Mouse (Mus musculus) heart, adult 11 months (tissue): ENCODE measurements around the gene Pbx2.

Source experiments
- DNase-seq: peaks from one replicate; pipeline ENCODE4 v3.0.0; 2022

Pbx2 gene

DNA sequence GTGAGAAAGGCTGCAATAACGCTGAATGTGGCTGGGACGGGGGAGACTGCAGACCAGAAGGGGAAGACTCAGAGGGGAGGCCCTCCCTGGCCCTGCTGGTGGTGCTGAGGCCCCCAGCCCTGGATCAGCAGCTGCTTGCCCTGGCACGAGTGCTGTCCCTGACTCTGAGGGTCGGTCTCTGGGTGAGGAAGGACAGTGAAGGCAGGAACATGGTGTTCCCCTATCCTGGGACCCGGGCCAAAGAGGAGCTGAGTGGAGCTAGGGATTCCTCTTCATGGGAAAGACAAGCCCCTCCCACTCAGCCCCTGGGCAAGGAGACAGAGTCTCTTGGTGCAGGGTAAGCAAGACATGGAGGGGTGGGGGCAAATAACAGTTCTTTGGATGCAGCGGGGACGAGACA lies 7.7 kb upstream of the Pbx2 start:
- DNase-seq: peak; percentile 97

GRCm38 (mm10) chr17:34583819-34584218 lies 7.2 kb upstream of the Pbx2 start:
- peak; percentile 91 for DNase-seq

- DNase-seq: no peak
Measured at GRCm38 (mm10) chr17:34585121-34585520, 5.9 kb upstream of the Pbx2 start.

DNA sequence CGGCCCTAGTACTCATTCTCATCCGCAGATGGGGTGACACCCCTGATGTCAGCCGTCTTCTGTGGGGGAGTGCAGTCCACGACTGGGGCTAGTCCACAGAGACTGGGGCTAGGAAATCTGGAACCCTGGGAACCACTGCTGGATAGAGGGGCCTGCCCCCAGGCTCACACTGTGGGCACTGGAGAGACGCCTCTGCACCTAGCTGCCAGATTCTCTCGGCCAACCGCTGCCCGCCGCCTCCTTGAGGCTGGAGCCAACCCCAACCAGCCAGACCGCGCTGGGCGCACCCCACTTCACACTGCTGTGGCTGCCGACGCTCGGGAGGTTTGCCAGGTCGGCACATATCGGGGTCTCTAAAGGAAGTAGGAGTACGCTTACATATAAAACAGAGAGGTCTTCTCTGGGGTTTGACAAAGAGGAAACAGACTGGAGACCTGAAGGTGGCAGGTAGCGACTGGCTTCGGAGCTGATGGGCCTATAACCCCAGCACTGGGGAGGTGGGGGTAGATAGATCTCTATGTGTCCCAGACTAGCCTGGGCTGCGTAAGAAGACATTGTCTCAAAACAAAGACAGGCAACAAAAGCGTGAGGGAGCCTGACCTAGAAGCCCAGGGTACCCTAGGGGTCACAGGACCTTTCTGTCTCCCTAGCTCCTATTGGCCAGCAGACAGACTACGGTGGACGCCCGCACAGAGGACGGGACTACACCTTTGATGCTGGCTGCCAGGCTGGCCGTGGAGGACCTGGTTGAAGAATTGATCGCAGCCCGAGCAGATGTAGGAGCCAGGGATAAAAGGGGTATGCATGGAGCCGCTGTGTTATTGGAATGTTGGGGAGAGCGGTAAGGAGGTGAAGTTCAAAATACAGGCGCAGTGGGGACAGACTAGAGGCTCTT lies 4.9 kb upstream of the Pbx2 start:
- DNase-seq: peak; percentile 96

DNA sequence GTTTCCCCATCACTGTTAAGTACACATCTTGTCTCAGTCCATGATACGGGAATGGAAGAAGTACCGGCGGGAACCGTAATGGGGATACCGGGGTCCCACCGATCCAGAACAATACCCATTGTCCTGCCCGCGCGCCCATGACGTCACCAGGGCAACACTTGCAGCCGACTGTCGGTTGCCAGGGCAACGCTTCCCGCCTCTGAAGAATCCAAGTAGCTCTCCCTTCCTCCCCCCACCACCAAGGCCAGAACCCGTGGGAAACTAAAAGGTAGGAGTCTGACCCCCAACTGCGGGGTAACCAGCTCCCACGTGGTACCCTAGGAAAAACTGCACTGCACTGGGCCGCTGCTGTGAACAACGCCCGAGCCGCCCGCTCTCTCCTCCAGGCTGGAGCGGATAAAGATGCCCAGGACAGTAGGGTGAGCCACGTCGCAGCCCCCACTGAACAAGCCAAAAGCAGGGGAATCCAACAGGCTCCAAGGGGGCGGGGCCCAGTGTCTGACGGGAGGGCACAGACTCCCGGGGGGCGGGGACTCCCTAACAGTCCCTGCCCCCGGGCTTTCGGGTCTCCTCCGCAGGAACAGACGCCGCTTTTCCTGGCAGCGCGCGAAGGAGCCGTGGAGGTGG lies 4.2 kb upstream of the Pbx2 start:
- peak; percentile 99 for DNase-seq

DNA sequence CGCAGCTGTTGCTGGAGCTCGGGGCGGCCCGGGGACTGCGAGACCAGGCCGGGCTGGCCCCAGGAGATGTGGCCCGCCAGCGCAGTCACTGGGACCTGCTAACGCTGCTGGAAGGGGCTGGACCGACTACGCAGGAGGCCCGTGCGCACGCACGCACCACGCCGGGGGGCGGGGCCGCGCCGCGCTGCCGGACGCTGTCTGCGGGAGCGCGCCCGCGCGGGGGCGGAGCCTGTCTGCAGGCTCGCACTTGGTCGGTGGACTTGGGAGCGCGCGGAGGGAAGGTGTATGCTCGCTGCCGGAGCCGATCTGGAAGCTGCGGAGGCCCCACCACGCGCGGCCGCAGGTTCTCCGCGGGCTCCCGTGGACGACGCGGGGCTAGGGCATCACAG lies 3.6 kb upstream of the Pbx2 start:
- peak; percentile 100 for DNase-seq

- no peak for DNase-seq
Measured at GRCm38 (mm10) chr17:34587814-34588213, 3.3 kb upstream of the Pbx2 start.

DNA sequence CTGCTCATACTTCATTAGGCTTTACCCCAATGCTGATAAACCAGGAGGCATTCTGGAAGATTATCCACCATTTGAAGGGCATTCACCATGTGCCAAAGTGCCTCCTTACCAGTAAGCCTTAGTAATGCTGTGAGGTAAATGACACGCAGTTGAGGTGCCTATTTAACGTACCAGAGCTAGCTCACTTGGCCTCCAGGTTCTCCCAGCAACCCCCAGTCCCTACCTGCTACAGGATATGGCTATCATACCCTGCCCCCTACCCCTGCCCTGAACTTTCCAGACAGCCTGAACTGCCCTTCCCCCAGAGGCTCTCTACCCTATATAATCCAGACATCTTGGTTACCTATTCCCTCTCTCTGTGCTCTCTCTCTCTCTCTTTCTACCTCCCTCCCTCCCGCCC lies 2.3 kb upstream of the Pbx2 start:
- DNase-seq: peak; percentile 94

DNA sequence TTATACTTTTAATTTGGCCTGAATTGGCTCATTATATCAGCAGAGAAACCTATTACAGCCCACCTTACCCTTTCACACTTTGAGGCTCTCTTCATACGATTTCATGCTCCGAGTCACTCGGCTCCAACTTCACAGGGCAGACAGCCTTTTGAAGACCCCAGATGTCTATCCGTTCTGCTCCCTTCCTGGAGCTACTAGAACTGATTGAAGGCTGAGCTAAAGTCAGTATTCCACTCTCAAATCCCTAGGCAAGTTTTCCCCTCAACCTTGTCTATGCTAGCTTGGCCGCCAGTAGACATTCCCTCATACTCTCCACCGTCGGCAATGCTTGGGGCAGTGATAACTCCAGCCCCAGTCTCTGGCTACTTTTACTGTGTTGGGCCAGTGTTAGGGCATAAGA lies 1.9 kb upstream of the Pbx2 start:
- no peak for DNase-seq

DNA sequence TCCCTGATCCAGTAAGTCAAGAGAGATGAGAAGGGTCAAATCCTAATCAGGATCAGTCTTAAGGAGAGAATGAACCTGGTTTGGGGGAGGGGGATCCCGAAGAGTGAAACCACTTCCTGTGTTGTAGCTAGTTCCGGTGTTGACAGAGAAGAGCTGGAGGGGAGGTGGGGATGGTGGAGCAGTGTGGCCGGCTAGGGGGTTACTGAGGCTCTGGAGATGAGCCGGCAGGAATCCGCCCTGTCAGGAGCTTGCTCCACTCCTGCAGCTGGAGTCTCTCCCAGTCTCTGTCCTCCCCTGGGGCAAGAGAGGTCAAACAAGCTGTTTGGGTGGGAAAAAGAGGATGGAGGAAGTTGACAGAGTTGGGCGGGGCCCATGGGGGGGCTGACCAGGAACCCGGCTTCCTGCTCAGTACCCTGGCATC lies 1.4 kb upstream of the Pbx2 start, which contains the start of gene Gpsm3:
Gpsm3 (plus strand) TSS at position 126 of the 421 bp plus-strand sequence.
- DNase-seq: peak; percentile 99

DNA sequence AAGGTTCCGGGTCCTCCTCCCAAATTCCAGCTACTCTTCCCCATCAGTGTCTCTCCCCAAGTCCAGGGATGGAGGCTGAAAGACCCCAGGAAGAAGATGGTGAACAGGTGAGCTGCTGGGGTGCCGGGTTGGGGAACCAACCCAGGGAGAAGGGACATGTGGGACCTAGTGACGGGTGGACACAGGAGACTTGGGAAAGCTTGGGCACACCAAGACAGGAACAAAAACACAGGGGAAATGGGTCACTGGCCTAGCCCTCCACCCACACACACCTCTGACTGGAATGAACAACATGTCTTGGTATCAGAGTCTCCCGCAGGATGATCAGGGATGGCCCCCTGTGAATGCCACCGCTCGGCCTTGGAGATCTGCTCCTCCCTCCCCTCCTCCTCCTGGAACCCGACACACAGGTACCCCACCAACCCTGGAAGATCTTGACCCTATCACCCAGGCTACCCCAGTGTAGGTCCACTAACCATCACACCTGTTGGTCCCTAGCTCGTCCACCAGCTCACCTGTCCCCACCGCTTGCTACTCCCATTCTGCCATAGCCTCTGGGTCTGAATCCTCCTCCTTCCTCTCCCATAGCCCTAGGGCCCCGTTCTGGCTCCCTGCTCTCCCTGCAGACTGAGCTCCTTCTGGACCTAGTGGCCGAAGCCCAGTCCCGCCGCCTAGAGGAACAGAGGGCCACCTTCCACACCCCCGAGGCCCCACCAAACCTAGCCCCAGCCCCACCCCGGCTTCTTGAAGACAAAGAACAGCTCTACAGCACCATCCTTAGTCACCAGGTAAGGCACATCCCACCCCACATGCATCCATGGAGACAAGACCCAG lies 695 bp upstream of the Pbx2 start:
- peak; percentile 96 for DNase-seq

GRCm38 (mm10) chr17:34591994-34592375 lies 919 bp downstream of the Pbx2 start:
- DNase-seq: peak; percentile 99

GRCm38 (mm10) chr17:34592581-34593549 lies 1.8 kb downstream of the Pbx2 start:
- DNase-seq: peak; percentile 95

GRCm38 (mm10) chr17:34593752-34594525 lies 2.9 kb downstream of the Pbx2 start:
- DNase-seq: peak; percentile 94

DNA sequence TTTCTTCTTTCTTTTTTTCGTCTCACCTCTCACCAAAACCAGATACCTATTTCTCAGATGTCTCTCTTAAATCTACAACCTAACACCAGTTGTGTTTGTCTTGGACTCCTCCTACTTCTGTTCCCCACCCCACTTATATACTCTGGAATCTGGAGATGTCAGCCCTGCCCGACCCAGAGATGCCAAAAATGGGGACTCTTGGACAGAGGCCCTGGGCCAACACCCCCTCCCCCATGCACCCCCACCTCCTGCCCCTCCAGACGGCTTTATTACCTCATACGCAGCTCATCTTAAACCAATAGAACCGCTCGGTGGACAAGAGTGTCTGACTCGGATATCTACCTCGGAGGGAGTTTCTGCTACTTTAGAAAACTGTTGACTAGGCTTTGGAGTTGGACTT lies 5.0 kb downstream of the Pbx2 start:
- no peak for DNase-seq

GRCm38 (mm10) chr17:34597566-34598095 lies 6.6 kb downstream of the Pbx2 start, which contains the start of gene Ager:
TSS of gene Ager (plus strand) at chr17:34597862.
- DNase-seq: no peak

DNA sequence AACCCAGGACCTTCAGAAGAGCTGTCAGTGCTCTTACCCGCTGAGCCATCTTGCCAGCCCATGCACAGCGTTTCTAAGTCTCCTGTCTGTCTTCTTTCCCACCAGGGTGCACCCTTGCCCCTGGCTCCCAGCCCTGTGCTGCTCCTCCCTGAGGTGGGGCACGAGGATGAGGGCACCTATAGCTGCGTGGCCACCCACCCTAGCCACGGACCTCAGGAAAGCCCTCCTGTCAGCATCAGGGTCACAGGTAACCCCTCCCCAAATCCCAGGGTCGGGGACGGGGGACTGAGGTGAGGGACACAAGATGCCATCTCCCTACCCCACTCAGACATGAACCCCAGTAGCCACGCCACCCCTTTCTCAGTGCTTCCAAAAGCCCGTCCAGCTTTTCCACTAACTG lies 8.8 kb downstream of the Pbx2 start:
- DNase-seq: no peak

- DNase-seq: no peak
Measured at GRCm38 (mm10) chr17:34601796-34602195, 10.7 kb downstream of the Pbx2 start.

GRCm38 (mm10) chr17:34603375-34604060 lies 12.5 kb downstream of the Pbx2 start, which contains the start of gene Rnf5:
TSS of gene Rnf5 (minus strand) at chr17:34603690.
- DNase-seq: peak; percentile 100

DNA sequence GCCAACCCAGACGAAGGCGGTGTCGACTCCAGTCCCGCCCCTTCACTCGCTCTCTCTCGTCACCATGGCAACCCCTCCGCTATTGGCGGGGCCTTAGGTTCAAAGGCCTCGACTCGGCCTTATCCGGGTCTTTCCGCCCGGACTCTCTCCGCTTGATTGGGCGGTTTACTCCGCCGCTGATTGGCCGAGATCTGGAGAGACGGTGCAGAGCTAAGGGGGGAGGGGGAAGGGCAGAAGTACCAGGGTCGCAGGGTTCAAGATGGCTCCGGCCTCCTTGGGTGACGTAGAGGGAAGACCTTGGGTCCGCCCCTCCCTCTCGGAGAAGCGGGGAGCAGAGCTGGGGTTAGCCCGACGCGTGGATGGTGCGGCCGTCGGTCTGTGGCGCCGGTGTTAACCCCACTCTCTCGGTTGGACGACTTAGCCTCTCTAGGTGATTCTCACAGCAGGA lies 13.0 kb downstream of the Pbx2 start, which contains the start of gene Agpat1:
Agpat1 (plus strand) TSS at position 202 of the 448 bp plus-strand sequence.
- peak; percentile 100 for DNase-seq
